Mouse (Mus musculus) c-Kit-positive CD71-negative TER-119-negative erythroid progenitor cells, embryonic 14.5 days (primary cell): ENCODE measurements around the gene Gmpr.

Source experiments
- DNase-seq: peaks from one replicate; pipeline ENCODE4 v3.0.0-alpha.2; 2013; ENCODE audit warnings: low read depth

The Gmpr gene

GRCm38 (mm10) chr13:45539205-45539568, 31.9 kb downstream of the Gmpr start:
- no peak for DNase-seq

DNA sequence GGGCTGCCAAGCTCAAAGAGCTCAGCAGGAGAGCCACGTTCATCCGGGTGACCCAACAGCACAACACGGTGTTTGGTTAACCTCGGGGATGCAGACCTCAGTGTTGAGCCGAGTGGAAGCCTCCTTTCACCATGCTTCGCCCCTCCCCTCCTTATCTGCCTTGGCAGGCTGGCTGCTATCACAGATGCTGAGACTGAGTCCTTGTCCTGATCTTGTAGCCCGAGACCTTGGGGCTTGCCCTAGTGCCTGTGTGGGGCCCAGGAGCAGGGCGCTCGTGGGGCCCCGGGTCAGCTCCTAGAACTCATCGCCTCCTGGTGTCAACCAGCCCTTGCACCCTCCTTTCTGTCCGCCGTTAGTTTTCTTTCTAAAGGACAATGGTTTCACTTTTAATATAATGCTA, 38.7 kb downstream of the Gmpr start:
- peak; percentile 47 for DNase-seq

DNA sequence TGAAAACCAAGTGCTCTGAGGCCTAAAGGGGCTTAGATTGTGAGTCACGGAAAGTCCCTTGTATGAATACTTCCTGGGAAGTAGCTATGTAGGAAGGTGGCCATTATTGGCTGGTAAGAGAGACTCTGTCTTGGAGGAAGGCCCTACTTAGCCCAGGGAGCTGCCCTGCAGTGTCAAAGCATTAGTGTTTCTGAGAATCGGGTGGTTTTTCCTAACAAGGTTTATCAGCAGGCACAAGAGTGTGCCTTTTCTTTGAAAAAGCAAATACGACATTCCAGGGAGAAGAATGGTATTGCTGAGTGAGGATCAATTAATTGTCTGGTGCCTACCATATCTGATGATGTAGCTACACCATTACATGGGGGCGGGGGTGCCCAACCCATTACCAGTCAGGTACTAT, 39.7 kb downstream of the Gmpr start:
- DNase-seq = no peak

GRCm38 (mm10) chr13:45547549-45547948, 40.3 kb downstream of the Gmpr start:
- no peak for DNase-seq

DNA sequence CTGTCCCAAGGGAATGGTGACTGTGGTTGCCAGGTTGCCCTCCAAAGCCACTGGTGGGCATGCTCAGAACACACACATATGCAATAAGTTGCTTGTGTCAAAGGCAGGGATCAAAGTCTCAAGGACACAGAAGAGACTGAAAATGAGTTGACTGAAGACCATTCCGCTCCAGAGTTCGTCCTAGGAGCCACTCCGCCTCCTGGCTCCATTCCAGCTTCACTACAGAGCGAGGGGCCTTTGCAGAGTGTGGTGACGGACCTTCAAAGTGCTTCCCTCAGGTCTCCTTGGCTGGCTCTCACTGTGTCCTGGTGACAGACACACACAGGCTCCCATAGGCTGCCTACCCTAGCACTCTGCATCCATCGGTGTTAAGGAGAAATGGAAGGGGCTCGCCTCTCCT, 46.4 kb downstream of the Gmpr start:
- no peak for DNase-seq

GRCm38 (mm10) chr13:45558367-45558766, 51.1 kb downstream of the Gmpr start:
- DNase-seq = no peak

DNA sequence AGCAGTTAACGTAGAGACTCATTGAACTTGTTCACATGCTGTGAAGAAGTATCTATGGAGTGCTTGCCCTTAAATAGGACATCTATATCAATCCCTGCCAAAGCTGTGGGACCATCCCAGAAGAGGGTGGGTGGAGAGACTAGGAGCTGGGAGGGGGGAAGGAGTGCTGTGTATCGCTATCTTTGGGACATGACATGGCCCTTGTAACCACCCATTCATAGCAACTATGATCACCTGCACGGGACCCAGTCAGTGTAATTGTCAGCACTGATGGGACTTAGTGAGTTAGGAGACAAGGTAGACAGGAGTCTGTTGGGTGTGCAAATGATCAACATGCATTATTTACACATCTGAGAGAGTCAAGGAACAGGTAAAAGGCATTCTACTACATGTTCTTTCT, 52.0 kb downstream of the Gmpr start:
- no peak for DNase-seq

GRCm38 (mm10) chr13:45560543-45560942, 53.3 kb downstream of the Gmpr start:
- DNase-seq = no peak

DNA sequence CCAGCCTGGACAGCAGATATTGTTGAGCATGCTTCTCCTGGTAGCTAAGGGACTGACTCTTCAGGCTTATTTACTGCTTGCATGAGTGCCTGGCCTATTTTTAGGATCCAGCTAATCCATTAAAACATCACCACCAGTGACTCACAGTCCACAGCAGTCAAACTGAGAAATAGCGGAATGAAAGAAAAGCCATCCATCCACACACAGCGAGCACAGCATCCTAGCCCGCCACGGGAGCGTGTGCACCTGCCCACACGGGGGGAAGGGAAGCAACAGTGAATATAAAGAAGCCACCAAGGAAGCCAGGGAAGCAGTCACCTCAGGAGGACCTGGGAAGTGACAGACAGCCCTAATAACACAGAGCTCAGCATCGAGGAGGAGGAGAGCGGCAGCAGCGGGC, 54.8 kb downstream of the Gmpr start:
- DNase-seq = no peak

DNA sequence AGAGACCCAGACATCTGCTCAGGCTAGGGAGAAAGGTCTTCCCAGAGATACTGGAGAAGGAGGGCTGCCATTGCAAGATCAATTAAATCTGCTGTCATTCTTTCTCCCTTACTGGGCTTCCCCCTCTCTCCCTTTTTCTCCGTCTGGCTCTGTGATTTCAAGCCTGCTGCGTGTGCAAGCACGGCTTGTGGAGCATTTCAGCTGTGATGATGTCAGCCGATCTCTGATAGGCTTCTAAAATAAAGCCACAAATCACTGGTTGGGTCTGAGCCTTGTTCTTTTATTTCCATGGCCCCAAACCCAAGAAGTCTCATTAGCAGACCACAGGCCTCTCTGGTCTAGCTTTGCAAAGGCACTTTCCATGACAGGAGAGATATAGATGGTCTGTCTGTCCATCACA, 57.7 kb downstream of the Gmpr start:
- no peak for DNase-seq

- no peak for DNase-seq
Measured at GRCm38 (mm10) chr13:45569932-45570331, 62.7 kb downstream of the Gmpr start.

DNA sequence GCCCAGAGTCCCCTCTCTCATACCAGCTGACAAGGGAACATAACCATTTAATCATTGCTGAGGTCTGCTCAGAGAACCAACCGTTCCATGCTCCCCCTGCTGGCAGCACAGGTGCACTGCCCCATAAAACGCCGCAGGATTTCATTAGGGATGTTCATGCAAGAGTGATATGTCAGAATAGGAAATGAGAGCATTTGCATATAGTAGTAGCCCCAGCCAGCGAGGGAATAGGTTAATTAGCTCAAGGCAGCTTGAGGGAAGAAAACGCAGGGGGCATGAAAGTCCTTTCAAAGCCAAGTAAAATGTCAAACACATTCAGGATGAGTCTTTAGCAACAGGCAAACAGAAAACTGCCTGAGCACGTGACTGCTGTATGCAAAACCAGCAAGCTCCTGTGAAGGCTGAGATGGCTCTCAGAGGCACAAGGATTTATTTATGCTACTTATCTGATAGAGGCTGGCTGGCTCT, 64.6 kb downstream of the Gmpr start:
- peak; percentile 79 for DNase-seq

- peak; percentile 41 for DNase-seq
Measured at GRCm38 (mm10) chr13:45572768-45573167, 65.5 kb downstream of the Gmpr start.

- no peak for DNase-seq
Measured at GRCm38 (mm10) chr13:45576185-45576584, 68.9 kb downstream of the Gmpr start.

DNA sequence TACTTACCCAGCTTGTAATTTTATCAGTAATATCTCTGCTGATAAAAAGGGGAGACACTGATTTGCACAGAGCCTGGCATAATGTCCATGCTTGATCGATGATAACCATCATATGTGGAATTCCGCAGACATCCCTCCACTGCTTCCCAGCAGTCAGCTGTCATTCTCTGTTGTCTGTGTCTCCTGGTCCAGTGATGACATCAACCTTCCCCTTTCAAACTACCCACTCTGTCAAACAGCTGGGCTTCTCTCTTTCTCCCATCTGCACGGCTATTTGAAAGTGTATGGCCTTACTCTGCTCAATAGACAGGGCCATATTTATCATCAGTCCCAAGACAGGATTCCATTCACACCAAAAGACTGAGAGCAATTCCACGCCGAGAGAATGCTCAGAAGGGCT, 70.1 kb downstream of the Gmpr start:
- no peak for DNase-seq

DNA sequence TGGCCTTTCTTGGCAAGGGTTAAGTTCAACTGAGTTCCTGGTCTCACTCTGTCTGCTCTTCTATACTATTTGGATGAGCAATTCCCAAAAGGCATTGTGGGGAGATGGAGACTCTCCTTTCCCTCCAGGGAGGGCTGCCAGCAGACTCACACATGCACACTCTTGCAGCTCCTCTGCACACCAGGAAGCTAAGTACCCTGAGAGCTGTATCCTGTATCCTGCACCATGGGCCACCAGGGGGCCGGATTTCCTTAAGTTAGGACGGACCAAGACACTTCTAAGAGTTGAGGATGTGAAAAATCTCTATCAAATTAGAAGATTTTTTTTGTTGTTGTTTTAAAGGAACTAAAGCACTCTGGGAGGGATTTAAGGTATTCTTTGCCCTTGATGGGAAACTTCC, 70.5 kb downstream of the Gmpr start:
- DNase-seq = no peak

- no peak for DNase-seq
Measured at GRCm38 (mm10) chr13:45579751-45580150, 72.5 kb downstream of the Gmpr start.

- no peak for DNase-seq
Measured at GRCm38 (mm10) chr13:45582294-45582693, 75.0 kb downstream of the Gmpr start.

- no peak for DNase-seq
Measured at GRCm38 (mm10) chr13:45583061-45583460, 75.8 kb downstream of the Gmpr start.

GRCm38 (mm10) chr13:45590898-45591297, 83.7 kb downstream of the Gmpr start:
- DNase-seq = no peak

DNA sequence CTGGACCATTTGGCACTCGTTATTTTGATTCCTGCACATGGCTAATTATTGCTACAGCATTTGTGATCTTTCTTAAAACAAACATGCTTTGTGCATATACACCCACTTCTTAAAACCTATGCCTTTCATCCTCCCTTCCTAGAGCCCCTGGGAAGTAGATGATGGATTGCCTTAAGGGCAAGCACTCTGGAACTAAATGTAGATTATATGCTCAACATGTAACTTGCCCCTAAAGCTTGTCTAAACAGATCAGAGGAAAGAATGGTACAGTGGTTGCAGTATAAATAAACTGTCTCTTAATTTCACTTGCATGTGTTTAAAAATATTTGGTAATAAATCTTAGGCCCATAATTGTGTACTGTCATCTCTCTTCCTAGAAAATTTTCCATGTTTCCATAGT, 86.7 kb downstream of the Gmpr start:
- DNase-seq = no peak

DNA sequence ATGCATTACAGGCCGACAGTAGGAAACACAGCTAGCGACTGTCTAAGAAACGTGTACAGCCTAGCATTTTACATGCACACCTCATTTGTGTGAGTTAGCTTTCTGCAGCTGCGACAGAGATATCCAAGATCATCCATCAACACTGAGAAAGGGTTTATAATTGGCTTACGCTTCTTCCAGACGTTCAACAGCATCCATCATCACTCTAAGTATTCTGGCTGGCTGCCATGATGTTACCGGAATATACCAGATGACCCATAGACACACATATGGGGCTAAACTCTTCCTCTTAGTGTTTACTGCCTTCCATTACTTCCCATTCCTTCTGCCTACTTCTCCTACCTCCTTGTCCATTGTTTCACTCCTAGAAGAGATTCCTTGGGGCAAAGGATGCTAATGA, 88.2 kb downstream of the Gmpr start:
- no peak for DNase-seq

- no peak for DNase-seq
Measured at GRCm38 (mm10) chr13:45599831-45600230, 92.6 kb downstream of the Gmpr start.

GRCm38 (mm10) chr13:45600443-45600842, 93.2 kb downstream of the Gmpr start:
- no peak for DNase-seq
